Mouse (Mus musculus): ENCODE measurements around the gene Ppp1r35. TPM values are rescaled to one million over a fixed set of nuclear protein-coding genes. Genes with fewer than 3 reads are reported as not detected.

Ppp1r35 gene
- 55.1 and 59.7 TPM in 2 replicates for polyA plus RNA-seq (2016; fragmentation: Nextera tagmentation; extraction: Ambion mirVana)

GRCm38 (mm10) chr5:137778635-137779034, at the start of gene Ppp1r35:
Ppp1r35 (plus strand) TSS chr5:137778849.
- under 1% methylated on average over 31 of the region's 31 CpGs for WGBS
- peak; percentile 95 for ATAC-seq (ENCODE audit: low FRiP score)
- Histone ChIP-seq H3K36me3 (peaks cover 37% of the 10 kb centered on the region), H3K9me3 (replicated peaks) (no peaks in the 10 kb centered on the region), H3K27me3 (no peaks in the 10 kb centered on the region), H3K4me2 (replicated peaks) (peak within 1 kb of the TSS; percentile 98), H3K4me3 (peak within 1 kb of the TSS; percentile 99), H3K27ac (peak within 1 kb of the TSS; percentile 96), H3K4me1 (peaks cover 38% of the 10 kb centered on the region), H3K9ac (peak within 1 kb of the TSS; percentile 96)

- peak overlapping the region; percentile 67 for H3K9ac ChIP-seq
- peaks cover 53% of the 10 kb centered on the region for H3K4me1 ChIP-seq
- peak; percentile 75 for ATAC-seq (ENCODE audit: low FRiP score)
- no peaks in the 10 kb centered on the region for H3K9me3 ChIP-seq (replicated peaks)
- H3K4me2 ChIP-seq (replicated peaks): peak overlapping the region; percentile 52
- H3K27me3 ChIP-seq: no peaks in the 10 kb centered on the region
- 46% methylated on average over 12 of the region's 12 CpGs for WGBS
- peak overlapping the region; percentile 20 for H3K4me3 ChIP-seq
- peak overlapping the region; percentile 99 for H3K27ac ChIP-seq
- H3K36me3 ChIP-seq: peaks cover 56% of the 10 kb centered on the region
Measured at GRCm38 (mm10) chr5:137733638-137734288, 44.9 kb upstream of the Ppp1r35 start.

GRCm38 (mm10) chr5:137734289-137735061, 44.2 kb upstream of the Ppp1r35 start:
- Histone ChIP-seq H3K4me3 (peak overlapping the region; percentile 20), H3K4me1 (peaks cover 60% of the 10 kb centered on the region), H3K9me3 (replicated peaks) (no peaks in the 10 kb centered on the region), H3K9ac (peak overlapping the region; percentile 67), H3K4me2 (replicated peaks) (peak overlapping the region; percentile 52), H3K36me3 (peaks cover 53% of the 10 kb centered on the region), H3K27me3 (no peaks in the 10 kb centered on the region), H3K27ac (peak overlapping the region; percentile 99)
- WGBS: 49% methylated on average over 6 of the region's 6 CpGs
- peak; percentile 97 for ATAC-seq (ENCODE audit: low FRiP score)

- peaks cover 36% of the 10 kb centered on the region for H3K36me3 ChIP-seq
- peak overlapping the region; percentile 47 for H3K9ac ChIP-seq
- H3K27ac ChIP-seq: peak overlapping the region; percentile 86; the same call in 1 of the 2 replicates
- no peaks in the 10 kb centered on the region for H3K9me3 ChIP-seq (replicated peaks)
- H3K4me2 ChIP-seq (replicated peaks): peak overlapping the region; percentile 91
- 86% methylated on average over 6 of the region's 6 CpGs for WGBS
- H3K4me1 ChIP-seq: peaks cover 69% of the 10 kb centered on the region
- no peak overlapping the region for H3K4me3 ChIP-seq
- no peak for ATAC-seq (ENCODE audit: low FRiP score)
- no peaks in the 10 kb centered on the region for H3K27me3 ChIP-seq
Measured at GRCm38 (mm10) chr5:137737400-137737940, 41.2 kb upstream of the Ppp1r35 start.

GRCm38 (mm10) chr5:137738516-137738915, 40.1 kb upstream of the Ppp1r35 start:
- Histone ChIP-seq H3K4me1 (peaks cover 62% of the 10 kb centered on the region), H3K36me3 (peaks cover 29% of the 10 kb centered on the region), H3K9ac (peak overlapping the region; percentile 93), H3K27ac (peak overlapping the region; percentile 86), H3K4me3 (peak overlapping the region; percentile 78; the same call in 1 of the 2 replicates), H3K4me2 (replicated peaks) (peak overlapping the region; percentile 91), H3K9me3 (replicated peaks) (no peaks in the 10 kb centered on the region), H3K27me3 (no peaks in the 10 kb centered on the region)
- 48% methylated on average over 5 of the region's 5 CpGs for WGBS
- no peak for ATAC-seq (ENCODE audit: low FRiP score)

- no peak for ATAC-seq (ENCODE audit: low FRiP score)
- H3K4me3 ChIP-seq: peak overlapping the region; percentile 78
- no peaks in the 10 kb centered on the region for H3K9me3 ChIP-seq (replicated peaks)
- 50% methylated on average over 9 of the region's 9 CpGs for WGBS
- peak overlapping the region; percentile 91 for H3K4me2 ChIP-seq (replicated peaks)
- peak overlapping the region; percentile 93 for H3K9ac ChIP-seq
- H3K27ac ChIP-seq: peak overlapping the region; percentile 86; the same call in 1 of the 2 replicates
- H3K27me3 ChIP-seq: no peaks in the 10 kb centered on the region
- peaks cover 54% of the 10 kb centered on the region for H3K4me1 ChIP-seq
- peaks cover 29% of the 10 kb centered on the region for H3K36me3 ChIP-seq
Measured at GRCm38 (mm10) chr5:137739471-137739870, 39.2 kb upstream of the Ppp1r35 start.

GRCm38 (mm10) chr5:137740506-137740905, 38.1 kb upstream of the Ppp1r35 start:
- peak; percentile 9; the same call in 1 of the 2 replicates for ATAC-seq (ENCODE audit: low FRiP score)
- Histone ChIP-seq H3K27me3 (no peaks in the 10 kb centered on the region), H3K9ac (peak overlapping the region; percentile 93), H3K27ac (peak overlapping the region; percentile 86), H3K36me3 (peaks cover 21% of the 10 kb centered on the region), H3K4me3 (peak overlapping the region; percentile 78), H3K4me2 (replicated peaks) (peak overlapping the region; percentile 91), H3K9me3 (replicated peaks) (no peaks in the 10 kb centered on the region), H3K4me1 (peaks cover 47% of the 10 kb centered on the region)
- WGBS: 2% methylated on average over 11 of the region's 11 CpGs

GRCm38 (mm10) chr5:137741023-137741931, 37.4 kb upstream of the Ppp1r35 start, which contains the start of gene Nyap1:
Nyap1 (minus strand) TSS chr5:137741607.
- WGBS: under 1% methylated on average over 61 of the region's 71 CpGs

GRCm38 (mm10) chr5:137742048-137742447, 36.6 kb upstream of the Ppp1r35 start:
- no peak overlapping the region for H3K27ac ChIP-seq
- no peak for ATAC-seq (ENCODE audit: low FRiP score)
- H3K27me3 ChIP-seq: no peaks in the 10 kb centered on the region
- WGBS: 71% methylated on average over 10 of the region's 10 CpGs
- H3K4me2 ChIP-seq (replicated peaks): peak overlapping the region; percentile 91
- H3K9ac ChIP-seq: peak overlapping the region; percentile 93; the same call in 1 of the 2 replicates
- peaks cover 46% of the 10 kb centered on the region for H3K4me1 ChIP-seq
- H3K36me3 ChIP-seq: peaks cover 7% of the 10 kb centered on the region
- no peak overlapping the region for H3K4me3 ChIP-seq
- no peaks in the 10 kb centered on the region for H3K9me3 ChIP-seq (replicated peaks)

More at GRCm38 (mm10) chr5:137741023-137741931, 37.4 kb upstream of the Ppp1r35 start, which contains the start of gene Nyap1:
- H3K9ac ChIP-seq: peak within 1 kb of the TSS; percentile 93
- H3K27ac ChIP-seq: peak within 1 kb of the TSS; percentile 86
- H3K4me3 ChIP-seq: peak within 1 kb of the TSS; percentile 78
- H3K9me3 ChIP-seq (replicated peaks): no peaks in the 10 kb centered on the region
- H3K4me1 ChIP-seq: peaks cover 41% of the 10 kb centered on the region
- H3K27me3 ChIP-seq: no peaks in the 10 kb centered on the region
- peaks cover 13% of the 10 kb centered on the region for H3K36me3 ChIP-seq
- ATAC-seq (ENCODE audit: low FRiP score): peak; percentile 86
- H3K4me2 ChIP-seq (replicated peaks): peak within 1 kb of the TSS; percentile 91

- no peaks in the 10 kb centered on the region for H3K9me3 ChIP-seq (replicated peaks)
- no peak overlapping the region for H3K4me3 ChIP-seq
- peaks cover 51% of the 10 kb centered on the region for H3K4me1 ChIP-seq
- no peak overlapping the region for H3K27ac ChIP-seq
- ATAC-seq (ENCODE audit: low FRiP score): no peak
- WGBS: 91% methylated on average over 6 of the region's 6 CpGs
- H3K4me2 ChIP-seq (replicated peaks): no peak overlapping the region
- no peak overlapping the region for H3K9ac ChIP-seq
- no peaks in the 10 kb centered on the region for H3K27me3 ChIP-seq
- peaks cover 2% of the 10 kb centered on the region for H3K36me3 ChIP-seq
Measured at GRCm38 (mm10) chr5:137742836-137743235, 35.8 kb upstream of the Ppp1r35 start.

- Histone ChIP-seq H3K4me2 (replicated peaks) (no peak overlapping the region), H3K4me1 (peaks cover 50% of the 10 kb centered on the region), H3K27me3 (no peaks in the 10 kb centered on the region), H3K27ac (no peak overlapping the region), H3K9ac (no peak overlapping the region), H3K36me3 (no peaks in the 10 kb centered on the region), H3K4me3 (no peak overlapping the region), H3K9me3 (replicated peaks) (no peaks in the 10 kb centered on the region)
- WGBS: 94% methylated on average over 7 of the region's 7 CpGs
- ATAC-seq (ENCODE audit: low FRiP score): no peak
Measured at GRCm38 (mm10) chr5:137744197-137744596, 34.5 kb upstream of the Ppp1r35 start.

All from hindbrain, embryonic 12.5 days (tissue).